Mouse (Mus musculus) megakaryocyte-erythroid progenitor cell, adult 5-6 weeks (primary cell): ENCODE measurements around the gene March8. TPM values are rescaled to one million over a fixed set of nuclear protein-coding genes. Genes with fewer than 3 reads are reported as not detected.

Experiments
- ATAC-seq: replicated peaks from 2 replicates; pipeline ENCODE4 v1.8.0; 2016; ENCODE audit warnings: mild to moderate bottlenecking, inconsistent platforms; ENCODE audit not compliant: severe bottlenecking, poor library complexity, low FRiP score, low TSS enrichment
- total RNA-seq, 2 experiments: library from RNA; stranded (forward) in 1 of 2; stranded (reverse) in 1 of 2; fragments of 200-1000, 215-1000 nt in 1 of 2; fragments of >200 nt in 1 of 2; fragmentation: Nextera tagmentation in 1 of 2; gene quantifications; 2 replicates each; pipeline ENCODE4 v1.2.3; 2014 to 2017

The March8 gene
- total RNA-seq, 2 experiments from 2014 or later = 47.0 to 48.1 TPM

DNA sequence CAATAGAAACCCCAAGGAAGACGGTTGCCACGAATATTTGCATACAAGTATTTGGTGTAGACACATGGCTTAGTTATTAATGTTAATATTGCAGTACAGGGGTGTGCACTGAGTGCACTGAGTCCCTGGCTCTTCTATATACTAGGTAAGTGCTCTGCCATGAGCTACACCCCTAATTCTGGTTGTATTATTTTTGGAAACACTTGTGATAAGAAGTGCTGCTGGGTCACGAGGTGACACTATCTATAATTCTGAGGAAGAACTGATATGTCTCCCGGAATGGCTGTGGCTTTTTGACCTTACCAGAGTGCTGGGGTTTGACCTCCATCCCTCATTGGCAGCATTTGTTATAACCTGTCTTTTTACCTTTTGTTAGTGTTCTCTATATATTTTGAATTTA, 103.0 kb downstream of the March8 start:
- ATAC-seq = peak; percentile 57; the same call in 1 of the 2 replicates

DNA sequence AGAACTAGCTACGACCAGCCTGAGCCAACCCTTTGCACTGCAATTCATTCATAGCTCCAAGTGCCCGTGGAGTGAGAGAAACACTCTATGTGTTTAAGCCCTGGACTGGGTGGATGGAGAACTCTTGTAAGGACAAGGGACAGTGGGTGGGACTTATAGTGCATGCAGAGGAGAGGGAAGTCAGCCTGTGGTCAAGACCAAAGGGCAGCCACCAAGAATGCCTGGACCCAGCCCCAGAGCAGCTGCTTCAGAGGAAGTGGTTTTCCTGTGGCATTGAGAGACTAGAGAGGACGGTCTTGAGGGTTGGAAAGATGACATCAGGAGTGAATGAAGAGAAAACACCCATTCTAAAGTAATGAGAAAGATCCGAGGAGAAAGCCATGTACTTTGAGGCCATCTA, 118.0 kb downstream of the March8 start:
- no peak for ATAC-seq

DNA sequence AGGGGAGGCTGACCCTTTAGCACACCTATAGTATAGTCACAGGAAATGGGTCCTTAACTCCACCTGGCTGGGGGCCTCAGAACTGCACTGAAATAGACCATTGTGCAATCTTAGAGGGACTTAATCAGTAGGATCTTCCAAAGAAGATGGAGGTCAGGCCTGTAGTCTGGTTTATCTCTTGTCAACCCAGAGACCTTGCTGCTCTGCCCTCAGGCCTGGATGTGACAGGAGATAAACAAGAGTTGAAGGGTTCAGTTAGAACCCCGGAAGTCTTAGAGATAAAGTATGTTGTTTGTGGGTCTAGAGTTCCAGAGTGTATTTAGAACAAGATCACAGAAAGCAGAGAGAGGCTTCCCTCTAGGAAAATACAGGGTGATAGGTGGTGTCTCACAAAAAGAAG, 118.7 kb downstream of the March8 start:
- peak; percentile 46 for ATAC-seq

DNA sequence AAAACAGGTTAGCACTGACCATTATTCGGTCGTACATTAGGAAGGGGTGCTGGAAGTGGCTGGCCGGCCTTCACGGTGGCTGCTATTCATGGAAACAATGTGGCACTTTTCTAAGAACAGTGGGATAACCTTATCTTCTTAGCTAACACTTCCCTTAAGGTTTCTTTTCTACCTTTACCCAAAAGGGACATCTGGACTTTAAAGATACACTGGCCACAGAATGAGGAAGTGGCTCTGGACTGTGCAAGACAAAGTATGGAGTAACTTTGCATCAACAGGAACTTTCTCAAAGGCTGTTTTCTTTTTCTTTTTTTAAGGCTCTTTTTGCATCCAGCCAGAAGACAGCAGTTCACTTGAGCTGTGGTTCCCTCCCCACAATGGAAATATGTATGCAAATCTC, 120.9 kb downstream of the March8 start:
- no peak for ATAC-seq

Other genes starting within 250 kb of the March8 start
- gene Tmcc1, start 144.5 kb upstream of the March8 start, total RNA-seq (2014; fragmentation: Nextera tagmentation) = 9.1 and 12.1 TPM in 2 replicates
- 9.1 and 9.8 TPM in 2 replicates for gene Tmcc1, start 144.5 kb upstream of the March8 start, total RNA-seq (2017)
- 39.7 and 43.1 TPM in 2 replicates for gene Washc2, start 130.0 kb upstream of the March8 start, total RNA-seq (2014; fragmentation: Nextera tagmentation)
- gene Washc2, start 130.0 kb upstream of the March8 start, total RNA-seq (2017) = 35.8 and 44.9 TPM in 2 replicates
- gene Zfand4, start 73.8 kb upstream of the March8 start, total RNA-seq (2014; fragmentation: Nextera tagmentation) = 20.2 and 32.4 TPM in 2 replicates
- gene Zfand4, start 73.8 kb upstream of the March8 start, total RNA-seq (2017) = 17.8 and 23.2 TPM in 2 replicates
- 3.2 and 4.4 TPM in 2 replicates for gene Alox5, start 123.2 kb downstream of the March8 start, total RNA-seq (2014; fragmentation: Nextera tagmentation)
- gene Alox5, start 123.2 kb downstream of the March8 start, total RNA-seq (2017) = 4.2 and 5.7 TPM in 2 replicates
- not detected in 2 replicates for gene Olfr211, start 151.1 kb downstream of the March8 start, total RNA-seq (2014; fragmentation: Nextera tagmentation)
- gene Olfr211, start 151.1 kb downstream of the March8 start, total RNA-seq (2017) = not detected in 2 replicates
- not detected in 2 replicates for gene Olfr212, start 168.5 kb downstream of the March8 start, total RNA-seq (2014; fragmentation: Nextera tagmentation)
- gene Olfr212, start 168.5 kb downstream of the March8 start, total RNA-seq (2017) = not detected in 2 replicates
- not detected in 2 replicates for gene Olfr213, start 200.4 kb downstream of the March8 start, total RNA-seq (2014; fragmentation: Nextera tagmentation)
- not detected in 2 replicates for gene Olfr213, start 200.4 kb downstream of the March8 start, total RNA-seq (2017)
- not detected in 2 replicates for gene Gm5580, start 213.1 kb downstream of the March8 start, total RNA-seq (2014; fragmentation: Nextera tagmentation)
- 0.28 and 0.99 TPM in 2 replicates for gene Gm5580, start 213.1 kb downstream of the March8 start, total RNA-seq (2017)
- gene Olfr214, start 216.2 kb downstream of the March8 start, total RNA-seq (2014; fragmentation: Nextera tagmentation) = not detected in 2 replicates
- not detected in 2 replicates for gene Olfr214, start 216.2 kb downstream of the March8 start, total RNA-seq (2017)
- not detected in 2 replicates for gene Olfr215, start 246.2 kb downstream of the March8 start, total RNA-seq (2014; fragmentation: Nextera tagmentation)
- not detected in 2 replicates for gene Olfr215, start 246.2 kb downstream of the March8 start, total RNA-seq (2017)